Mouse (Mus musculus) C2C12 (cell line): ENCODE measurements around the gene Tyw3. TPM values are rescaled to one million over a fixed set of nuclear protein-coding genes. Genes with fewer than 3 reads are reported as not detected.

Experiments
- H3K27me3 ChIP-seq: one replicate; pipeline ENCODE4 v1.6.1; 2011; ENCODE audit not compliant: control insufficient read depth, insufficient read depth, insufficient read length
- H3K36me3 ChIP-seq: one replicate; pipeline ENCODE4 v1.6.1; 2011; ENCODE audit not compliant: control insufficient read depth, insufficient read depth
- H3K4me3 ChIP-seq: one replicate; pipeline ENCODE4 v1.5.1; 2011; ENCODE audit warnings: mild to moderate bottlenecking, control low read depth; ENCODE audit not compliant: poor library complexity, insufficient read depth, severe bottlenecking
- H3K79me2 ChIP-seq: one replicate; pipeline ENCODE4 v1.6.1; 2011; ENCODE audit not compliant: control insufficient read depth, insufficient read depth
- H3K79me3 ChIP-seq: one replicate; pipeline ENCODE4 v1.6.1; 2011; ENCODE audit warnings: low read depth, control low read depth
- H3ac ChIP-seq: one replicate; pipeline ENCODE3; 2011; ENCODE audit warnings: low read depth; ENCODE audit not compliant: control insufficient read depth, insufficient read length
- CEBPB ChIP-seq: IDR thresholded peaks from one replicate; pipeline ENCODE4 v1.6.1; 2011; ENCODE audit warnings: low read depth, mild to moderate bottlenecking, control low read depth, moderate library complexity
- CTCF ChIP-seq: IDR thresholded peaks from one replicate; pipeline ENCODE4 v1.5.1; 2011; ENCODE audit not compliant: control insufficient read depth, insufficient read depth, insufficient read length
- FOSL1 ChIP-seq: IDR thresholded peaks from one replicate; pipeline ENCODE4 v1.8.0; 2011; ENCODE audit warnings: mild to moderate bottlenecking, low read length; ENCODE audit not compliant: poor library complexity, insufficient read depth, severe bottlenecking
- MAX ChIP-seq: IDR thresholded peaks from one replicate; pipeline ENCODE4 v1.6.1; 2011; ENCODE audit warnings: mild to moderate bottlenecking, control low read depth
- MYOD1 ChIP-seq: IDR thresholded peaks from one replicate; pipeline ENCODE4 v1.6.1; 2011; ENCODE audit warnings: low read depth; ENCODE audit not compliant: control insufficient read depth, insufficient read length
- MYOG ChIP-seq: IDR thresholded peaks from one replicate; pipeline ENCODE4 v1.6.1; 2011; ENCODE audit not compliant: control insufficient read depth, insufficient read length; ENCODE audit errors: extremely low read depth
- USF1 ChIP-seq: IDR thresholded peaks from one replicate; pipeline ENCODE4 v1.6.1; 2011; ENCODE audit warnings: low read depth, mild to moderate bottlenecking, control low read depth, moderate library complexity
- polyA plus RNA-seq: library from polyadenylated mRNA; unstranded; fragments of >200 nt; fragmentation: generic; extraction: Trizol; gene quantifications from one replicate; pipeline ENCODE4 v1.2.1, GENCODE M21; 2012; ENCODE audit warnings: missing spikeins

The Tyw3 gene
- polyA plus RNA-seq, 1 experiment = 7.3 TPM

- Histone ChIP-seq H3ac (no peak overlapping the region), H3K4me3 (no peak overlapping the region), H3K79me2 (no peaks in the 10 kb centered on the region), H3K27me3 (no peaks in the 10 kb centered on the region), H3K36me3 (peaks cover 24% of the 10 kb centered on the region), H3K79me3 (peaks cover 1% of the 10 kb centered on the region)
- TF ChIP-seq CTCF (no peak), MYOG (no peak), CEBPB (no peak), MYOD1 (no peak), FOSL1 (no peak), USF1 (no peak), MAX (no peak)
Measured at GRCm38 (mm10) chr3:154594156-154594555, 2.7 kb downstream of the Tyw3 start.

GRCm38 (mm10) chr3:154593596-154593995 is 3.3 kb downstream of the Tyw3 start:
- Histone ChIP-seq H3K27me3 (no peaks in the 10 kb centered on the region), H3K36me3 (peaks cover 24% of the 10 kb centered on the region), H3K79me2 (no peaks in the 10 kb centered on the region), H3ac (no peak overlapping the region), H3K79me3 (peaks cover 1% of the 10 kb centered on the region), H3K4me3 (no peak overlapping the region)
- TF ChIP-seq MAX = no peak
- TF ChIP-seq USF1 = no peak
- TF ChIP-seq MYOD1 = no peak
- TF ChIP-seq CTCF = no peak
- TF ChIP-seq MYOG = no peak
- no peak for TF ChIP-seq FOSL1
- no peak for TF ChIP-seq CEBPB

GRCm38 (mm10) chr3:154591621-154592020 is 5.3 kb downstream of the Tyw3 start:
- peaks cover 1% of the 10 kb centered on the region for H3K79me3 ChIP-seq
- H3K36me3 ChIP-seq = peaks cover 24% of the 10 kb centered on the region
- no peak overlapping the region for H3ac ChIP-seq
- no peaks in the 10 kb centered on the region for H3K27me3 ChIP-seq
- H3K4me3 ChIP-seq = no peak overlapping the region
- no peak for TF ChIP-seq MAX
- no peak for TF ChIP-seq CTCF
- TF ChIP-seq MYOD1 = no peak
- TF ChIP-seq USF1 = no peak
- TF ChIP-seq CEBPB = no peak
- TF ChIP-seq MYOG = no peak
- TF ChIP-seq FOSL1 = no peak
- H3K79me2 ChIP-seq = no peaks in the 10 kb centered on the region

GRCm38 (mm10) chr3:154590971-154591370 is 5.9 kb downstream of the Tyw3 start:
- H3K27me3 ChIP-seq = no peaks in the 10 kb centered on the region
- no peaks in the 10 kb centered on the region for H3K79me2 ChIP-seq
- TF ChIP-seq USF1 = no peak
- no peak for TF ChIP-seq FOSL1
- no peak for TF ChIP-seq CEBPB
- TF ChIP-seq MYOD1 = no peak
- no peak for TF ChIP-seq MAX
- TF ChIP-seq MYOG = no peak
- TF ChIP-seq CTCF = no peak
- H3K79me3 ChIP-seq = peaks cover 1% of the 10 kb centered on the region
- H3ac ChIP-seq = no peak overlapping the region
- no peak overlapping the region for H3K4me3 ChIP-seq
- peaks cover 26% of the 10 kb centered on the region for H3K36me3 ChIP-seq

DNA sequence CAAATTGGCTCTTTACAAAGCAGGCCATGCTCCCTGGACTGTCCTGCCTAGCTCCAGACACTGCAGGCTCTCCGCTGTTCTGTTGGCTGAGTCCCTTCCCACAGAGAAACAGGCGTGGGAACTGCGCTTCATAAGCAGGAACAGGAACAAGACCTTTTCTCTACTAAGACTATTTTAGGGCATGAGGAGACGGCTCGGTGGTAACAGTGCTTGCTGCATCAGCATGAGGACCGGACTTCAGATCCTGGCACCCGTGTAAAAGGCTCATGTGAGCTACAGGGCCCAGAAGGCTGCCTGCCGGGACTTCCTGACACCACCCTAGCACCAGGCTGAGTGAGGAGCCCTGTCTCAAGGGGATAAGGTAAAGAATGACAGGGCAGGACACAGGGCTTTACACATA is 12.6 kb downstream of the Tyw3 start:
- no peaks in the 10 kb centered on the region for H3K79me2 ChIP-seq
- TF ChIP-seq USF1 (no peak), MAX (no peak), CTCF (no peak), MYOD1 (no peak), CEBPB (no peak), FOSL1 (no peak), MYOG (no peak)
- H3K4me3 ChIP-seq = no peak overlapping the region
- H3ac ChIP-seq = no peak overlapping the region
- H3K79me3 ChIP-seq = no peaks in the 10 kb centered on the region
- H3K27me3 ChIP-seq = no peaks in the 10 kb centered on the region
- H3K36me3 ChIP-seq = peaks cover 18% of the 10 kb centered on the region

- no peaks in the 10 kb centered on the region for H3K79me2 ChIP-seq
- H3K79me3 ChIP-seq = no peaks in the 10 kb centered on the region
- H3K27me3 ChIP-seq = no peaks in the 10 kb centered on the region
- H3ac ChIP-seq = no peak overlapping the region
- TF ChIP-seq MAX (no peak), USF1 (no peak), MYOG (no peak), CEBPB (no peak), CTCF (no peak), MYOD1 (no peak), FOSL1 (no peak)
- H3K36me3 ChIP-seq = peaks cover 17% of the 10 kb centered on the region
- no peak overlapping the region for H3K4me3 ChIP-seq
Measured at GRCm38 (mm10) chr3:154577895-154578294, 19.0 kb downstream of the Tyw3 start.
